Mouse (Mus musculus): ENCODE measurements around the gene Tmub2. TPM values are rescaled to one million over a fixed set of nuclear protein-coding genes. Genes with fewer than 3 reads are reported as not detected.

Gene Tmub2
- total and polyA plus RNA-seq, 3 experiments, result 27.0 to 32.9 (median 31.0) TPM

GRCm38 (mm10) chr11:102291051-102291535 is 6.4 kb downstream of the Tmub2 start:
- Histone ChIP-seq H3K27ac (ENCODE audit: insufficient read depth, low read depth) (peak overlapping the region; percentile 21; the same call in 1 of the 2 replicates), H3K4me2 (ENCODE audit: insufficient read depth, low read depth, poor library complexity, severe bottlenecking) (no peak overlapping the region), H3K4me3 (replicated peaks in 1 of 3; ENCODE audit: low read depth in 2 of 3, low read length in 2 of 3, poor library complexity in 1 of 3) (no peak overlapping the region), H3K9ac (ENCODE audit: insufficient read depth, low read depth) (no peak overlapping the region), H3K27me3 (replicated peaks) (no peaks in the 10 kb centered on the region), H3K9me3 (replicated peaks; ENCODE audit: low read length) (no peaks in the 10 kb centered on the region), H3K4me1 (ENCODE audit: control insufficient read depth in 1 of 2, insufficient read depth in 2 of 2) (peaks cover 20 to 59% of the 10 kb centered on the region in 2 experiments), H3K79me2 (replicated peaks; ENCODE audit: control insufficient read depth, extremely low read depth, insufficient read depth, poor library complexity, severe bottlenecking) (peaks cover 13% of the 10 kb centered on the region), H3K36me3 (replicated peaks in 1 of 2; ENCODE audit: control insufficient read depth in 1 of 2, insufficient read depth in 1 of 2, low read length in 1 of 2) (peaks cover 62 to 89% of the 10 kb centered on the region in 2 experiments)
- in situ Hi-C loops (cut with MboI; ENCODE audit: low pct_ligation_motif_present, low pct_unique_long_range_greater_than_20kb, low sequenced_read_pairs), result loop anchor here (5.0 kb wide), 1 partner anchor 121 kb away; no protein-coding TSS in a partner anchor
- TF ChIP-seq MXI1 (IDR thresholded peaks at IDR 0.05; ENCODE audit: low read depth, low read length) (no peak), E2F4 (IDR thresholded peaks at IDR 0.05; ENCODE audit: insufficient replicate concordance, low read depth, low read length) (no peak), CTCF (conservative IDR thresholded peaks at IDR 0.05 in 1 of 2, IDR thresholded peaks at IDR 0.05 in 1 of 2; ENCODE audit: low read depth in 2 of 2, low read length in 2 of 2) (no peak), BHLHE40 (IDR thresholded peaks at IDR 0.05; ENCODE audit: low read depth, low read length) (no peak), POLR2AphosphoS2 (IDR thresholded peaks at IDR 0.05; ENCODE audit: low read depth, low read length) (no peak), ELF1 (IDR thresholded peaks at IDR 0.05; ENCODE audit: low read depth, low read length) (no peak), CHD2 (IDR thresholded peaks at IDR 0.05; ENCODE audit: low read length) (no peak), IRF4 (IDR thresholded peaks at IDR 0.05; ENCODE audit: low read depth, low read length) (no peak), ZKSCAN1 (IDR thresholded peaks at IDR 0.05; ENCODE audit: borderline replicate concordance, low read depth, low read length) (no peak)
- dilution Hi-C loops (cut with MboI; ENCODE audit: extremely low pct_ligation_motif_present, extremely low pct_unique_long_range_greater_than_20kb, low sequenced_read_pairs), result no loop called here
- no peak for DNase-seq (ENCODE audit: extremely low read depth)

GRCm38 (mm10) chr11:102293971-102294370 is 9.2 kb downstream of the Tmub2 start:
- H3K4me3 ChIP-seq (replicated peaks in 1 of 3; ENCODE audit: low read depth in 2 of 3, low read length in 2 of 3, poor library complexity in 1 of 3), result no peak overlapping the region
- H3K4me2 ChIP-seq (ENCODE audit: insufficient read depth, low read depth, poor library complexity, severe bottlenecking), result no peak overlapping the region
- H3K79me2 ChIP-seq (replicated peaks; ENCODE audit: control insufficient read depth, extremely low read depth, insufficient read depth, poor library complexity, severe bottlenecking), result peaks cover 13% of the 10 kb centered on the region
- TF ChIP-seq ELF1 (IDR thresholded peaks at IDR 0.05; ENCODE audit: low read depth, low read length) (no peak), PAX5 (IDR thresholded peaks at IDR 0.05; ENCODE audit: low read length) (no peak), MAFK (IDR thresholded peaks at IDR 0.05; ENCODE audit: insufficient replicate concordance, low read length) (no peak), KAT2A (IDR thresholded peaks at IDR 0.05; ENCODE audit: insufficient replicate concordance, low read length) (no peak), USF2 (conservative IDR thresholded peaks at IDR 0.05; ENCODE audit: low read depth, low read length) (no peak), POLR2A (IDR thresholded peaks at IDR 0.05; ENCODE audit: low read depth, low read length) (no peak), JUN (IDR thresholded peaks at IDR 0.05; ENCODE audit: insufficient read depth, low read depth, low read length) (no peak), ZKSCAN1 (IDR thresholded peaks at IDR 0.05; ENCODE audit: borderline replicate concordance, low read depth, low read length) (no peak), ZC3H11A (IDR thresholded peaks at IDR 0.05; ENCODE audit: low read depth, low read length) (no peak)
- dilution Hi-C loops (cut with MboI; ENCODE audit: extremely low pct_ligation_motif_present, extremely low pct_unique_long_range_greater_than_20kb, low sequenced_read_pairs) (no loop called here), in situ Hi-C loops (cut with MboI; ENCODE audit: low pct_ligation_motif_present, low pct_unique_long_range_greater_than_20kb, low sequenced_read_pairs) (loop anchor here (5.0 kb wide), 1 partner anchor 118 kb away; no protein-coding TSS in a partner anchor)
- no peak overlapping the region for H3K9ac ChIP-seq (ENCODE audit: insufficient read depth, low read depth)
- no peak for DNase-seq (ENCODE audit: extremely low read depth)
- H3K4me1 ChIP-seq (ENCODE audit: control insufficient read depth in 1 of 2, insufficient read depth in 2 of 2), result peaks cover 22 to 59% of the 10 kb centered on the region in 2 experiments
- H3K27me3 ChIP-seq (replicated peaks), result no peaks in the 10 kb centered on the region
- H3K9me3 ChIP-seq (replicated peaks; ENCODE audit: low read length), result no peaks in the 10 kb centered on the region
- peaks cover 43 to 60% of the 10 kb centered on the region in 2 experiments for H3K36me3 ChIP-seq (replicated peaks in 1 of 2; ENCODE audit: control insufficient read depth in 1 of 2, insufficient read depth in 1 of 2, low read length in 1 of 2)
- H3K27ac ChIP-seq (ENCODE audit: insufficient read depth, low read depth), result no peak overlapping the region

Measured in CH12.LX (cell line).